Mouse (Mus musculus): ENCODE data around the gene Zbtb46. TPM values are rescaled to one million over a fixed set of nuclear protein-coding genes. Genes with fewer than 3 reads are reported as not detected.
A peak's percentile ranks its signal among the peaks of the same experiment; 100 is the strongest.

The Zbtb46 gene
- polyA plus RNA-seq, 1 experiment from 2014 or later, result 7.4 TPM

GRCm38 (mm10) chr2:181413141-181413540, 46.1 kb downstream of the Zbtb46 start:
- ATAC-seq (replicated peaks; ENCODE audit: insufficient number of reproducible peaks, low FRiP score, low TSS enrichment, low read depth), result no peak

GRCm38 (mm10) chr2:181410760-181411473, 48.3 kb downstream of the Zbtb46 start:
- ATAC-seq (replicated peaks; ENCODE audit: insufficient number of reproducible peaks, low FRiP score, low TSS enrichment, low read depth), result peak; percentile 78; the same call in 1 of the 2 replicates

More at GRCm38 (mm10) chr2:181413141-181413540, 46.1 kb downstream of the Zbtb46 start:
- Histone ChIP-seq H3K36me3 (replicated peaks; ENCODE audit: control insufficient read depth, insufficient read depth, low read depth, low read length) (no peaks in the 10 kb centered on the region), H3K4me1 (ENCODE audit: control insufficient read depth, insufficient read depth, low read length) (no peaks in the 10 kb centered on the region), H3K4me3 (ENCODE audit: low read depth, low read length) (no peak overlapping the region), H3K9ac (replicated peaks; ENCODE audit: low read length) (no peak overlapping the region), H3K9me3 (replicated peaks; ENCODE audit: control insufficient read depth, low read length) (no peaks in the 10 kb centered on the region), H3K4me2 (ENCODE audit: low read depth, low read length) (no peak overlapping the region), H3K27me3 (ENCODE audit: control insufficient read depth, insufficient read depth, low read length) (no peaks in the 10 kb centered on the region), H3K27ac (replicated peaks; ENCODE audit: low read depth, low read length) (no peak overlapping the region)
- 38% methylated on average over 2 of the region's 2 CpGs for WGBS
- DNase-seq (ENCODE audit: low spot score), result peak; percentile 29

GRCm38 (mm10) chr2:181409643-181410042, 49.6 kb downstream of the Zbtb46 start:
- H3K27ac ChIP-seq (replicated peaks; ENCODE audit: low read depth, low read length), result no peak overlapping the region
- H3K4me2 ChIP-seq (ENCODE audit: low read depth, low read length), result no peak overlapping the region
- no peaks in the 10 kb centered on the region for H3K4me1 ChIP-seq (ENCODE audit: control insufficient read depth, insufficient read depth, low read length)
- ATAC-seq (replicated peaks; ENCODE audit: insufficient number of reproducible peaks, low FRiP score, low TSS enrichment, low read depth) (no peak), DNase-seq (ENCODE audit: low spot score) (no peak)
- no peak overlapping the region for H3K4me3 ChIP-seq (ENCODE audit: low read depth, low read length)
- WGBS, result 86% methylated on average over 7 of the region's 7 CpGs
- no peaks in the 10 kb centered on the region for H3K36me3 ChIP-seq (replicated peaks; ENCODE audit: control insufficient read depth, insufficient read depth, low read depth, low read length)
- no peak overlapping the region for H3K9ac ChIP-seq (replicated peaks; ENCODE audit: low read length)
- no peaks in the 10 kb centered on the region for H3K27me3 ChIP-seq (ENCODE audit: control insufficient read depth, insufficient read depth, low read length)
- H3K9me3 ChIP-seq (replicated peaks; ENCODE audit: control insufficient read depth, low read length), result no peaks in the 10 kb centered on the region

More at GRCm38 (mm10) chr2:181410760-181411473, 48.3 kb downstream of the Zbtb46 start:
- 45% methylated on average over 4 of the region's 4 CpGs for WGBS
- DNase-seq (ENCODE audit: low spot score), result peak; percentile 81
- no peaks in the 10 kb centered on the region for H3K9me3 ChIP-seq (replicated peaks; ENCODE audit: control insufficient read depth, low read length)
- H3K4me2 ChIP-seq (ENCODE audit: low read depth, low read length), result no peak overlapping the region
- H3K27ac ChIP-seq (replicated peaks; ENCODE audit: low read depth, low read length), result no peak overlapping the region
- no peak overlapping the region for H3K9ac ChIP-seq (replicated peaks; ENCODE audit: low read length)
- no peak overlapping the region for H3K4me3 ChIP-seq (ENCODE audit: low read depth, low read length)
- no peaks in the 10 kb centered on the region for H3K36me3 ChIP-seq (replicated peaks; ENCODE audit: control insufficient read depth, insufficient read depth, low read depth, low read length)
- H3K27me3 ChIP-seq (ENCODE audit: control insufficient read depth, insufficient read depth, low read length), result no peaks in the 10 kb centered on the region
- no peaks in the 10 kb centered on the region for H3K4me1 ChIP-seq (ENCODE audit: control insufficient read depth, insufficient read depth, low read length)

- DNase-seq (ENCODE audit: low spot score), result no peak
- Histone ChIP-seq H3K36me3 (replicated peaks; ENCODE audit: control insufficient read depth, insufficient read depth, low read depth, low read length) (no peaks in the 10 kb centered on the region), H3K4me1 (ENCODE audit: control insufficient read depth, insufficient read depth, low read length) (no peaks in the 10 kb centered on the region), H3K27me3 (ENCODE audit: control insufficient read depth, insufficient read depth, low read length) (no peaks in the 10 kb centered on the region), H3K4me3 (ENCODE audit: low read depth, low read length) (no peak overlapping the region), H3K9me3 (replicated peaks; ENCODE audit: control insufficient read depth, low read length) (no peaks in the 10 kb centered on the region), H3K9ac (replicated peaks; ENCODE audit: low read length) (no peak overlapping the region), H3K4me2 (ENCODE audit: low read depth, low read length) (no peak overlapping the region), H3K27ac (replicated peaks; ENCODE audit: low read depth, low read length) (no peak overlapping the region)
- ATAC-seq (replicated peaks; ENCODE audit: insufficient number of reproducible peaks, low FRiP score, low TSS enrichment, low read depth), result no peak
- 87% methylated on average over 3 of the region's 3 CpGs for WGBS
Measured at GRCm38 (mm10) chr2:181403722-181404121, 55.5 kb downstream of the Zbtb46 start.

- no peaks in the 10 kb centered on the region for H3K36me3 ChIP-seq (replicated peaks; ENCODE audit: control insufficient read depth, insufficient read depth, low read depth, low read length)
- no peak overlapping the region for H3K4me2 ChIP-seq (ENCODE audit: low read depth, low read length)
- no peak overlapping the region for H3K9ac ChIP-seq (replicated peaks; ENCODE audit: low read length)
- H3K4me1 ChIP-seq (ENCODE audit: control insufficient read depth, insufficient read depth, low read length), result no peaks in the 10 kb centered on the region
- no peaks in the 10 kb centered on the region for H3K27me3 ChIP-seq (ENCODE audit: control insufficient read depth, insufficient read depth, low read length)
- no peak overlapping the region for H3K27ac ChIP-seq (replicated peaks; ENCODE audit: low read depth, low read length)
- no peaks in the 10 kb centered on the region for H3K9me3 ChIP-seq (replicated peaks; ENCODE audit: control insufficient read depth, low read length)
- ATAC-seq (replicated peaks; ENCODE audit: insufficient number of reproducible peaks, low FRiP score, low TSS enrichment, low read depth) (no peak), DNase-seq (ENCODE audit: low spot score) (no peak)
- 25% methylated on average over 1 of the region's 1 CpGs for WGBS
- no peak overlapping the region for H3K4me3 ChIP-seq (ENCODE audit: low read depth, low read length)
Measured at GRCm38 (mm10) chr2:181401497-181401896, 57.7 kb downstream of the Zbtb46 start.

GRCm38 (mm10) chr2:181397207-181397761, 61.9 kb downstream of the Zbtb46 start:
- H3K4me1 ChIP-seq (ENCODE audit: control insufficient read depth, insufficient read depth, low read length), result no peaks in the 10 kb centered on the region
- no peak overlapping the region for H3K9ac ChIP-seq (replicated peaks; ENCODE audit: low read length)
- no peak for ATAC-seq (replicated peaks; ENCODE audit: insufficient number of reproducible peaks, low FRiP score, low TSS enrichment, low read depth)
- no peak for DNase-seq (ENCODE audit: low spot score)
- 82% methylated on average over 5 of the region's 5 CpGs for WGBS
- H3K4me3 ChIP-seq (ENCODE audit: low read depth, low read length), result no peak overlapping the region
- H3K4me2 ChIP-seq (ENCODE audit: low read depth, low read length), result no peak overlapping the region
- no peaks in the 10 kb centered on the region for H3K9me3 ChIP-seq (replicated peaks; ENCODE audit: control insufficient read depth, low read length)
- H3K27ac ChIP-seq (replicated peaks; ENCODE audit: low read depth, low read length), result no peak overlapping the region
- H3K36me3 ChIP-seq (replicated peaks; ENCODE audit: control insufficient read depth, insufficient read depth, low read depth, low read length), result no peaks in the 10 kb centered on the region
- no peaks in the 10 kb centered on the region for H3K27me3 ChIP-seq (ENCODE audit: control insufficient read depth, insufficient read depth, low read length)

- DNase-seq (ENCODE audit: low spot score) (no peak), ATAC-seq (replicated peaks; ENCODE audit: insufficient number of reproducible peaks, low FRiP score, low TSS enrichment, low read depth) (no peak)
- no peak overlapping the region for H3K9ac ChIP-seq (replicated peaks; ENCODE audit: low read length)
- H3K4me1 ChIP-seq (ENCODE audit: control insufficient read depth, insufficient read depth, low read length), result no peaks in the 10 kb centered on the region
- H3K9me3 ChIP-seq (replicated peaks; ENCODE audit: control insufficient read depth, low read length), result no peaks in the 10 kb centered on the region
- H3K27ac ChIP-seq (replicated peaks; ENCODE audit: low read depth, low read length), result no peak overlapping the region
- H3K36me3 ChIP-seq (replicated peaks; ENCODE audit: control insufficient read depth, insufficient read depth, low read depth, low read length), result no peaks in the 10 kb centered on the region
- H3K4me2 ChIP-seq (ENCODE audit: low read depth, low read length), result no peak overlapping the region
- no peaks in the 10 kb centered on the region for H3K27me3 ChIP-seq (ENCODE audit: control insufficient read depth, insufficient read depth, low read length)
- no peak overlapping the region for H3K4me3 ChIP-seq (ENCODE audit: low read depth, low read length)
- WGBS, result 96% methylated on average over 3 of the region's 3 CpGs
Measured at GRCm38 (mm10) chr2:181394086-181394485, 65.1 kb downstream of the Zbtb46 start.

- no peak overlapping the region for H3K27ac ChIP-seq (replicated peaks; ENCODE audit: low read depth, low read length)
- peak; percentile 93 for DNase-seq (ENCODE audit: low spot score)
- H3K9ac ChIP-seq (replicated peaks; ENCODE audit: low read length), result no peak overlapping the region
- no peaks in the 10 kb centered on the region for H3K9me3 ChIP-seq (replicated peaks; ENCODE audit: control insufficient read depth, low read length)
- H3K27me3 ChIP-seq (ENCODE audit: control insufficient read depth, insufficient read depth, low read length), result no peaks in the 10 kb centered on the region
- 31% methylated on average over 4 of the region's 4 CpGs for WGBS
- no peak overlapping the region for H3K4me2 ChIP-seq (ENCODE audit: low read depth, low read length)
- H3K4me1 ChIP-seq (ENCODE audit: control insufficient read depth, insufficient read depth, low read length), result no peaks in the 10 kb centered on the region
- 0 out of 2 replicates have a peak, but pooled peaks have one; percentile 53 for ATAC-seq (replicated peaks; ENCODE audit: insufficient number of reproducible peaks, low FRiP score, low TSS enrichment, low read depth)
- H3K4me3 ChIP-seq (ENCODE audit: low read depth, low read length), result no peak overlapping the region
- H3K36me3 ChIP-seq (replicated peaks; ENCODE audit: control insufficient read depth, insufficient read depth, low read depth, low read length), result no peaks in the 10 kb centered on the region
Measured at GRCm38 (mm10) chr2:181392600-181393213, 66.5 kb downstream of the Zbtb46 start.

Data from embryonic facial prominence, embryonic 11.5 days (tissue).